Mouse (Mus musculus): ENCODE data around the gene Olfr220. TPM values are rescaled to one million over a fixed set of nuclear protein-coding genes. Genes with fewer than 3 reads are reported as not detected.

The Olfr220 gene
- not detected for polyA plus RNA-seq (2014; fragmentation: Illumina TruSeq; extraction: RNeasy Lipid Tissue Mini Kit (QIAGEN cat#74804); ENCODE audit: low read depth, low replicate concordance)

DNA sequence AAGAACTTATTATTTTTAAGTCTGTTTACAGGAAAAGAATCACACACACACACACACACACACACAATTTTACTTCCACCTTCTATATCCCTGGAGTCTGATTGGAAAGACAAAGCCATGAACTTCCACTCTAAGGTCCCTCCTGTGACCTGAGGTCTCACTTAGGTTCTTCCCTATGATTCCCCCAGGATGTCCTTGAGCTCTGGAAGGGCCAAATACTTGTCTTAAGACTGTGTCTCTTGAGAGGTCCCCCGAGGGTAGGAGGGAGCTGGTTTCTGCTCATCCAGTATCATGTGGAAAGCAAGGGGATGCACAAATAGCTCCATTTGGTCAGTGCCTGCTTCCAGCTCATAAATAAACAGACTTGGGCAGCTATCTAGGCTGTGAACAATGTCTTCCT, at the start of gene Olfr220:
Gene Olfr220, plus strand, starts transcription at position 301 of the 400 bp plus-strand sequence.

DNA sequence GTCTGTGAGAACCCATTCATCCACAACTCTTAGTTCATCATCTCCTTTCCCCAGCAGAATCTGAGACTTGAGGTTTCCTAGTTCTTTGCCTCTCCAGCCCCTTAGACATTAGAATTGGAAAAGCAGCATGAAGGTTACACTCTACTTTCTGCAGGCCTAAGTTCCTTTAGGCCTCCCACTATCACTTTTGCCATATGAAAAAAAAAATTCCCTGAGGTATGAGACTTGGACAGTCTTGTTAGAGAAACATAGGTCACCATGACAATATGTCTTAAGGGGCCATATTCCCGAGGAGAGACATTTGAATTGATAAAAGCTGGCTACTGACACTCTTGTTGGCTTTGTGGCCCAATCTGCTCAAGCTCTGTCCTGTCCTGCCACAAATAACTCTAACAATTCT, 18.1 kb upstream of the Olfr220 start, which contains the start of gene Olfr414:
Gene Olfr414, plus strand, starts transcription at position 301 of the 400 bp plus-strand sequence.

Other genes with a start within 250 kb of the Olfr220 start
- gene Olfr419, start 190.0 kb upstream of the Olfr220 start, polyA plus RNA-seq (2014; fragmentation: Illumina TruSeq; extraction: RNeasy Lipid Tissue Mini Kit (QIAGEN cat#74804); ENCODE audit: low read depth, low replicate concordance) = not detected
- not detected for gene Mptx1, start 111.6 kb upstream of the Olfr220 start, polyA plus RNA-seq (2014; fragmentation: Illumina TruSeq; extraction: RNeasy Lipid Tissue Mini Kit (QIAGEN cat#74804); ENCODE audit: low read depth, low replicate concordance)
- gene Olfr417, start 77.0 kb upstream of the Olfr220 start, polyA plus RNA-seq (2014; fragmentation: Illumina TruSeq; extraction: RNeasy Lipid Tissue Mini Kit (QIAGEN cat#74804); ENCODE audit: low read depth, low replicate concordance) = not detected
- gene Olfr248, start 51.0 kb upstream of the Olfr220 start, polyA plus RNA-seq (2014; fragmentation: Illumina TruSeq; extraction: RNeasy Lipid Tissue Mini Kit (QIAGEN cat#74804); ENCODE audit: low read depth, low replicate concordance) = not detected
- not detected for gene Olfr414, start 18.0 kb upstream of the Olfr220 start, polyA plus RNA-seq (2014; fragmentation: Illumina TruSeq; extraction: RNeasy Lipid Tissue Mini Kit (QIAGEN cat#74804); ENCODE audit: low read depth, low replicate concordance)
- 1.3 TPM for gene Fmn2, start 59.7 kb downstream of the Olfr220 start, polyA plus RNA-seq (2014; fragmentation: Illumina TruSeq; extraction: RNeasy Lipid Tissue Mini Kit (QIAGEN cat#74804); ENCODE audit: low read depth, low replicate concordance)

Measured in adipose tissue, adult 10 weeks (tissue).